Mouse (Mus musculus) lung, adult 2 months (tissue): ENCODE results near the gene Ptprcap. TPM values are rescaled to one million over a fixed set of nuclear protein-coding genes. Genes with fewer than 3 reads are reported as not detected.

ENCODE experiments used
- DNase-seq: peaks from one replicate; pipeline ENCODE4 v3.0.0; 2022
- H3K4me1 ChIP-seq: fragments of 200-500 bp; 2 replicates; pipeline ENCODE4 v1.6.1; 2011; ENCODE audit warnings: low read length; ENCODE audit not compliant: control insufficient read depth, insufficient read depth
- H3K4me3 ChIP-seq: fragments of 200-500 bp; replicated peaks from 2 replicates; pipeline ENCODE3; 2011; ENCODE audit warnings: low read depth, mild to moderate bottlenecking, control low read depth, low read length; ENCODE audit errors: extremely low read depth
- CTCF ChIP-seq: fragments of 200-500 bp; IDR thresholded peaks from 2 replicates; pipeline ENCODE4 v1.5.1; 2011; ENCODE audit warnings: mild to moderate bottlenecking, low read length, control low read depth; ENCODE audit not compliant: insufficient read depth
- POLR2A ChIP-seq: fragments of 200-500 bp; IDR thresholded peaks from 2 replicates; pipeline ENCODE4 v1.6.1; 2011; ENCODE audit warnings: low read depth, mild to moderate bottlenecking, control low read depth, low read length, borderline replicate concordance; ENCODE audit errors: extremely low read depth
- WGBS: fragments of 180-500 bp; shearing (Covaris S2); methylation state at CpG from one replicate; pipeline ENCODE4 v1.1.7; 2018; 5-methylcytosine and 5-hydroxymethylcytosine counted together
- polyA plus RNA-seq: library from polyadenylated mRNA; depleted of rRNA; stranded (reverse); fragments of >200 nt; gene quantifications from 2 replicates; pipeline ENCODE4 v1.2.3, GENCODE M21; 2012; rRNA removed

Gene Ptprcap
- polyA plus RNA-seq, result 55.0 and 75.4 TPM in 2 replicates

DNA sequence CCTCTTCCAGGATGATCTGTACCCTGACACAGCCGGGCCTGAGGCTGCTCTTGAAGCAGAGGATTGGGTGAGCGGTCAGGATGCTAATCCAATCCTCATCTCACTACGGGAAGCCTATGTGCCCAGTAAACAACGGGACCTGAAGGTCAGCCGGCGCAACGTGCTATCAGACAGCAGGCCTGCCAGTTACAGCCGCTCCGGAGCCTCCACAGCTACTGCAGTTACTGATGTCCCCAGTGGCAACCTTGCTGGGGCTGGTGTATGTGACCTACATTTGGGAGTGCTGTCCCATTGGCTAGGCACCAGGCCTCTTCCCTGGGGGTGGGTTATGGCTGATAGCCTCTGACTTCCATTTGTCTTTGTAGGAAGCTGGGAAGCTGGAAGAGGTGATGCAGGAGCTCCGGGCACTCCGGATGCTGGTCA, at the start of gene Ptprcap:
Gene Ptprcap (plus strand): TSS at position 373 of the 423 bp plus-strand sequence.
- WGBS, result 65% methylated on average over 11 of the region's 11 CpGs
- H3K4me1 ChIP-seq, result peaks cover 8% of the 10 kb centered on the region
- TF ChIP-seq POLR2A, result no peak
- TF ChIP-seq CTCF, result no peak
- H3K4me3 ChIP-seq, result no peak within 1 kb of the TSS
- DNase-seq, result no peak

DNA sequence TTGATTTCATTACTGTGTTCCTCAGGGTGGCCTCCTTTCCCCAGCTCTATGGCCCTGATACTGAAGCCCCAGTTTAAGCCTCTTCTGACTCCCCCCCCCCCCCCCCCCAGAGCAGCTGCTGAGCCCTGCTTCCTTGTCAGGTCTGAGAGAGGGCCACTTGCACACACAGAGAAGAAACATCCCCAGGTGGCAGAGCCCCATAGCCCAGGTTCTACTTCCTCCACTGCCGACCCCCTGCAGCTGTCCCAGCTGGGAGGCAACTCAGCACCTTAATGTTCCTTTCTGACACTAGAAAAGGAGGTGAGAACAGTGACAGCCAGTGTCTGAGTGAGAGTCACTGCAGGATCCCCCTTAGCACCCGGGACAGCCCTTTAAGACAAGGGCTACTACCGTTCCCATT, 49.6 kb upstream of the Ptprcap start:
- 67% methylated on average over 3 of the region's 3 CpGs for WGBS
- Histone ChIP-seq H3K4me1 (peaks cover 6% of the 10 kb centered on the region), H3K4me3 (no peak overlapping the region)
- no peak for DNase-seq
- TF ChIP-seq POLR2A (no peak), CTCF (no peak)

DNA sequence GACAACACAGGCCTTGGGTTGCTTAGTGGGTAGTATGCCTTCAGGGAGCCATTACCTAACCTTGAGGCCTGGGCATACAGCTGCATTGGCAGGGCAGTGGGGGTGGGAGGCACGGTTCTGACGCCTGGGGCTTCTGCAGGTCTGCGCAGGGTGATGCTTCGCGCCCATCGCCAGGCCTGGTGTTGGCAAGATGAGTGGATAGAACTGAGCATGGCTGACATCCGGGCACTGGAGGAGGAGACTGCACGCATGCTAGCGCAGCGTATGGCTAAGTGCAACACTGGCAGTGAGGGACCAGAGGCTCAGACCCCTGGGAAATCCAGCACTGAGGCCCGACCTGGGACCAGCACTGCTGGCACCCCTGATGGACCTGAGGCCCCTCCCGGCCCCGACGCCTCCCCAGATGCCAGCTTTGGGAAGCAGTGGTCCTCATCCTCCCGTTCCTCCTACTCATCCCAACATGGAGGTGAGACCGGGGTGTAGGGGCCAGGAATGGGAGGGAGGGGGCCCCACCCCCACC, 48.7 kb upstream of the Ptprcap start:
- peaks cover 2% of the 10 kb centered on the region; the same call in 1 of the 2 replicates for H3K4me1 ChIP-seq
- TF ChIP-seq CTCF, result no peak
- no peak for TF ChIP-seq POLR2A
- no peak for DNase-seq
- no peak overlapping the region for H3K4me3 ChIP-seq
- WGBS, result 93% methylated on average over 16 of the region's 16 CpGs

DNA sequence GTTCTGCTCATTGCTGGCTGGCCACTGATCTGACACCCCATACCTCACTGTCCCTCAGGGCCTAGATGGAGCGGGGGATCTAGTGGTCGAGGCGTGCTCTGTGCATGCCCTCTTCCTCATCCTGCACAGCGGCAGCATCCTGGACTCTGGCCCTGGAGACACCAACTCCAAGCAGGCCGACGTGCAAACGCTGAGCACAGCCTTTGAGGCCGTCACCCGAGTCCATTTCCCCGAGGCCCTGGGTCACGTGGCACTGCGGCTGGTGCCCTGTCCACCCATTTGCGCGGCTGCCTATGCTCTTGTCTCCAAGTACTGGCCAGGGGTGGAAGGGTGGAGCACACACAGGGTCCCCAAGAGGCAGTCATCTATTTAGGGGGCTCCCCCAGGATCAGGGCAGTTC, 46.8 kb upstream of the Ptprcap start:
- 89% methylated on average over 14 of the region's 14 CpGs for WGBS
- Histone ChIP-seq H3K4me3 (no peak overlapping the region), H3K4me1 (no peaks in the 10 kb centered on the region)
- TF ChIP-seq POLR2A (no peak), CTCF (no peak)
- no peak for DNase-seq

DNA sequence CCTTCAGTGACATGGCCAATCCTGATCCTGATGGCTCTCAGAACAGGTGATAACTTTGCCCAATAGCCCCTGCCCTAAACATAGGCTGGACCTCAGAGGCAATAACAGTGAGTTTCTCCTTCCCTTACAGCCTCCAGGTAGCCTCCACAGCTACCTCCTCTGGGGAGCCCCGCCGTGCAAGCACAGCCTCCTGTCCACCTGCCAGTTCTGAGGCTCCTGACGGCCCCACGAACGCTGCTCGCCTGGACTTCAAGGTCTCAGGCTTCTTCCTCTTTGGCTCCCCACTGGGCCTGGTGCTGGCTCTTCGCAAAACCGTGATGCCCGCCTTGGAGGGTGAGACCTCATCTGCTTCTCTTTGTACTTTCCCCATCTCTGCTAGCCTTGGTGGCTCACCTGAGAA, 44.9 kb upstream of the Ptprcap start:
- no peak for DNase-seq
- TF ChIP-seq CTCF (no peak), POLR2A (no peak)
- no peak overlapping the region for H3K4me3 ChIP-seq
- peaks cover 10% of the 10 kb centered on the region for H3K4me1 ChIP-seq
- 80% methylated on average over 9 of the region's 9 CpGs for WGBS

DNA sequence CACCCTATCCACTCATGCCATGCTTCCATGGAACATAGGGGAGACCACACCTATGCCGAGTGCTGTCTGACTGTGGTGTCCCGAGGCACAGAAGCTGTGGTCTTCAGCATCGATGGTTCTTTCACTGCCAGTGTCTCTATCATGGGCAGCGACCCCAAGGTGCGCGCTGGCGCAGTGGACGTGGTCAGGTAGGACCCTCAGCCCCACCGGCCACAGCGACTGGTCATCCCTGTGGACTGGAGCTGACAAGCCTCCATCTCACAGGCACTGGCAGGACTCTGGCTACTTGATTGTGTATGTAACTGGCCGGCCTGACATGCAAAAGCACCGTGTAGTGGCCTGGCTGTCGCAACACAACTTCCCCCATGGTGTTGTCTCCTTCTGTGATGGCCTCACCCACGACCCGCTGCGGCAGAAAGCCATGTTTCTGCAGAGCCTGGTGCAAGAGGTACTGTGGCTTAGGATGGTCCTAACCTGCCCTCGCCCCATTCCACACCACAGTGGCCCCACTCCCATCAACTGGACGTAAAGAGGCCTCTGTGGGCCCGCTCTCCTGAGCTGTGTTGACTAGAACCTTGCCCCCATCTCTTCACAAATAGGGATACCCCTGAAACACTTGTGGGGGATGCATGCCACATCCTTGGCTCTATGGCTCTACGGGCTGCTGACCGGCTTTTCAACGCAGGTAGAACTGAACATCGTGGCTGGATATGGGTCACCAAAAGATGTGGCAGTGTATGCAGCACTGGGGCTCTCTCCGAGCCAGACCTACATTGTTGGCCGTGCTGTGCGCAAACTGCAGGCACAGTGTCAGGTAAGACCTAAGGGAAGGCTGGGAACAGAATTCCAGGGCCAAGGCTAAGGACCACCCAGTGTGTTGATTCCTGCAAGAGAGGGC, 41.1 kb upstream of the Ptprcap start:
- DNase-seq, result no peak
- 92% methylated on average over 26 of the region's 26 CpGs for WGBS
- H3K4me1 ChIP-seq, result peaks cover 10% of the 10 kb centered on the region
- H3K4me3 ChIP-seq, result no peak overlapping the region
- TF ChIP-seq CTCF (no peak), POLR2A (no peak)

DNA sequence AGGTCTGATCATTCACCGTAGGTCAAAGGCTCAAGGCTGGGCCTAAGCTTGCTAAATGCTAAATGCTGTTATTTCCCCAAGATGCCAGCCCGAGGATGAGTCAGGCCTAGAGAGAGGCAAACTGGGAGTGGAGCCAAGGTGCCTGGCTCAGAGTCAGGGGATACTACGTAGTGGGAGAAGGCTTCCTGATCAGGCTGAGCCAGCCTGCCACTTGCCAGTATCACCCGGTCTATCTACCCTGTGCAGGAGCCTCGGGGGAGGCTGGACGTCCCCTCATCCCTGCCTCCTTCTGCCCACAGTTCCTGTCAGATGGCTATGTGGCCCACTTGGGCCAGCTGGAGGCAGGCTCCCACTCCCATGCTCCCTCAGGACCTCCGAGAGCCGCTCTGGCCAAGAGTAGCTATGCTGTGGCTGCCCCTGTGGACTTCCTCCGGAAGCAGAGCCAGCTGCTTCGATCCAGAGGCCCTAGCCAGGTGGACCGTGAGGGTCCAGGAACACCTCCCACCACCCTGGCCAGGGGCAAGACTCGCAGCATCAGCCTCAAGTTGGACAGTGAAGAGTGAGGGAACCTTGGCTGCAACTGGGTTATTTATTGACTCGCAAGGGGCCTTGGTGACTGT, 40.1 kb upstream of the Ptprcap start:
- peak; percentile 64 for DNase-seq
- WGBS, result 19% methylated on average over 13 of the region's 13 CpGs
- TF ChIP-seq POLR2A (peak; percentile 36; the same call in 1 of the 2 replicates), CTCF (no peak)
- no peak overlapping the region for H3K4me3 ChIP-seq
- peaks cover 10% of the 10 kb centered on the region for H3K4me1 ChIP-seq

DNA sequence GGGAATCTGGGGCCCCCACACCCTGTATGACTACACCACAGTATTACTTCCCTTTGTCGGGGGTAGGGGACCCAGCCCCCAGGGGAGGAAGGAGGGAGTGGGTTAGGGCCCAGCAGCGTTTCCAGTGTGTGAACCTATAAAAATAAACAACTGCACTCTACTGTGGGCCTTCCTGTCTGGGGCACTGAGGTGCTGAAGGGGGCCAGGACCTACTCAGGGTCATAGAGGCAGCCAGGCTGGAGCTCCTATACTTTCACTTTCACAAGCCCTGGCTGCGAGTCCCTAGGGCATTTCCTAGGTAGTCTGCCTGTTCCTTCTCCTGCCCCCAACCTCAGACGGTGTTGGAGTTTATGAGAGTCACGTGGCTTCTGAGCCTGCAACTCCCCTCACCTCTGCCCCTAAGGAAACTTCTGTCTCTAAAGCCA, 39.6 kb upstream of the Ptprcap start:
- TF ChIP-seq POLR2A (no peak), CTCF (no peak)
- H3K4me1 ChIP-seq, result peaks cover 10% of the 10 kb centered on the region
- DNase-seq, result no peak
- H3K4me3 ChIP-seq, result no peak overlapping the region
- 21% methylated on average over 5 of the region's 5 CpGs for WGBS

DNA sequence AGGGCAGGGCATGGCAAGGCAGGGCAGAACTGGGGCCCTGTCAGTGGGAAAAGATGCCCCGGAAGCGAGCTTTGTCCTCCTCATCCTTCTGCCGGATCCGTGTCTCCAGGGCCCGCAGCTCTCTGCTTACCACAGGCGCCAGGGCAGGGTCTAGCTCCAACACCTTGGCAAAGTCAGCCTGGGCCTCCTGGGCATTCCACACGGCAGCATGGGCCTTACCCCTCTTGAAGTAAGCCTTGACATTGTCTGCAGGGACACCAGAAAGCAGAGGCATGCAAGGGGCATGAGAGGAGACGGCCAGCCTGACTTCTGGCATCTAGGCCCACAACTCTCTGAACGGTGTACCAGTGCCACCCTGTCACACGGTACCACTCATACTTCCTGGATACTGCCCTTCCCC, 38.9 kb upstream of the Ptprcap start:
- WGBS, result 81% methylated on average over 10 of the region's 10 CpGs
- peaks cover 10% of the 10 kb centered on the region for H3K4me1 ChIP-seq
- no peak for DNase-seq
- TF ChIP-seq CTCF, result no peak
- no peak for TF ChIP-seq POLR2A
- no peak overlapping the region for H3K4me3 ChIP-seq

DNA sequence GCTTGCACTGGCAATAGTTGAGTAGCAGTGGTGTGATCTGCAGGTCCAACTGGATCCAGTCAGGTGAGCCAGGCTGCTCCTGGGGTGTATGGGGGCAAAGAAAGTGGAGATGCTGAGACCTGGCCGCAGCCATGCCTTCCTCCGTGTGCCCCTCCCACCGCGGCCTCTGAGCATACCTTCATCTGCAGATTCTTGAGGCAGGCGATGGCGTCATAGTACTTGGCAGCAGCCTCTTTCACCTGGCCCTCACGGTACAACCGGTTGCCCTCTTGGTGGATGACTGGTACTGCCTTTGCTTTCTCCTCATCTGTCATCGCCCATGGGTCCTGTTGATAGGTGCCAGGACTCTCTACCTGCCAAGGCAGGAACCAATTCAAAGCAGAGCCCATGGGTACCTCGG, 38.3 kb upstream of the Ptprcap start:
- 91% methylated on average over 10 of the region's 10 CpGs for WGBS
- DNase-seq, result no peak
- no peak for TF ChIP-seq CTCF
- Histone ChIP-seq H3K4me1 (peaks cover 10% of the 10 kb centered on the region), H3K4me3 (no peak overlapping the region)
